Mouse (Mus musculus): Measurements from ENCODE around the gene Rom1. TPM values are rescaled to one million over a fixed set of nuclear protein-coding genes. Genes with fewer than 3 reads are reported as not detected.

Gene Rom1
- total and polyA plus RNA-seq, 2 experiments from 2014 or later = 2.7 to 6.3 TPM

GRCm38 (mm10) chr19:8926766-8927165, 2.4 kb downstream of the Rom1 start:
- ATAC-seq (ENCODE audit: low FRiP score) = no peak
- H3K9me3 ChIP-seq (ENCODE audit: low read length) = no peaks in the 10 kb centered on the region
- no peak overlapping the region for H3K4me3 ChIP-seq (ENCODE audit: low read depth, low read length)
- DNase-seq (ENCODE audit: low spot score) = no peak
- TF ChIP-seq CTCF (IDR thresholded peaks at IDR 0.05) = no peak
- peaks cover 21% of the 10 kb centered on the region for H3K36me3 ChIP-seq (ENCODE audit: insufficient read depth, low read length)
- H3K4me2 ChIP-seq (ENCODE audit: low read depth, low read length, poor library complexity, severe bottlenecking) = no peak overlapping the region
- H3K9ac ChIP-seq (replicated peaks; ENCODE audit: low read length, poor library complexity, severe bottlenecking) = no peak overlapping the region
- H3K27ac ChIP-seq (ENCODE audit: low read depth, low read length) = no peak overlapping the region
- no peaks in the 10 kb centered on the region for H3K4me1 ChIP-seq (ENCODE audit: insufficient read depth, low read length)
- H3K27me3 ChIP-seq (ENCODE audit: insufficient read depth, low read length) = no peaks in the 10 kb centered on the region
- WGBS = 96% methylated on average over 2 of the region's 2 CpGs

DNA sequence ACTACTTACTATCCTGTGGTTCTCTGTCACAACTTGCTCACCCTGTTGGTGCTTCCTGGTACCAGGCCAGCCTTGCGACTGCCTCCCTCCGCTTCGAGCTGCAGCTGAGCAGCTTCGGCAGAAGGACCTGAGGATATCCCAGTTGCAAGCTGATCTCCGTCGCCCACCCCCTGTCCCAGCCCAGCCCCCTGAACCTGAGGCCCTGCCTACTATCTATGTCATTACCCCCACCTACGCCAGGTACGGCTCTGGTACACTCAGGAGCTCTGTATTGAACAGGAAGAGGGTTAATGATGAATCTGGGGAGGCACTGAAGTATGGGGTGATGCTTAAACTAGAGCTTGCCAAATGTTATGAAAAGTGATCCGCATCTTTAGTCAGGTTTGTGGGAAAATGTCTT, 7.4 kb downstream of the Rom1 start:
- DNase-seq (ENCODE audit: low spot score) = no peak
- peak overlapping the region; percentile 86; the same call in 1 of the 2 replicates for H3K4me2 ChIP-seq (ENCODE audit: low read depth, low read length, poor library complexity, severe bottlenecking)
- WGBS = 83% methylated on average over 9 of the region's 9 CpGs
- H3K9ac ChIP-seq (replicated peaks; ENCODE audit: low read length, poor library complexity, severe bottlenecking) = no peak overlapping the region
- no peak overlapping the region for H3K27ac ChIP-seq (ENCODE audit: low read depth, low read length)
- no peaks in the 10 kb centered on the region for H3K27me3 ChIP-seq (ENCODE audit: insufficient read depth, low read length)
- peaks cover 14% of the 10 kb centered on the region for H3K36me3 ChIP-seq (ENCODE audit: insufficient read depth, low read length)
- no peaks in the 10 kb centered on the region for H3K9me3 ChIP-seq (ENCODE audit: low read length)
- peaks cover 5% of the 10 kb centered on the region; the same call in 1 of the 2 replicates for H3K4me1 ChIP-seq (ENCODE audit: insufficient read depth, low read length)
- H3K4me3 ChIP-seq (ENCODE audit: low read depth, low read length) = no peak overlapping the region
- TF ChIP-seq CTCF (IDR thresholded peaks at IDR 0.05) = no peak
- ATAC-seq (ENCODE audit: low FRiP score) = no peak

DNA sequence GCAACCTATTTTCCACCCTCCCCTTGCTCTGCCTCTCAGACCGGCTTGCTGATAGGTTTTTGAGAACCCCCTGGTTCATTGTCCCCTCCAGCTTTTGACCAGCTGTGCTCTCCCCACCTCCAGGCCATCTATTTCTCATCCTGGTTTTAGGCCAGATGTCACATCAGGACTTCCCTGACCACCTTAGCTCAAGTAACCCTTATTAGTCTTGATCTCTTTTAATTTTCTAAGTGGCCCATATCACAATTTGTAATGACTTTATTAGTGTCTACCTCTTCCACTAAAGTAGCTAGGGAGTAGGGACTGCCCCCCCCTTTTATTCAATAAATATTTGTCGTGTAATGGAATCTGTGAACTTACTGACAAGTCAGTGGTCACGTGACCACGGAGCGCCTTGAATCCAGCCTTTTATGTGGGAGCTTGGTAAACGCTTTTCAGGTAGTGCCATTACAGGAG, 8.3 kb downstream of the Rom1 start:
- peaks cover 5% of the 10 kb centered on the region; the same call in 1 of the 2 replicates for H3K4me1 ChIP-seq (ENCODE audit: insufficient read depth, low read length)
- DNase-seq (ENCODE audit: low spot score) (peak; percentile 56), ATAC-seq (ENCODE audit: low FRiP score) (peak; percentile 53)
- H3K9me3 ChIP-seq (ENCODE audit: low read length) = no peaks in the 10 kb centered on the region
- peak overlapping the region; percentile 84 for H3K9ac ChIP-seq (replicated peaks; ENCODE audit: low read length, poor library complexity, severe bottlenecking)
- WGBS = under 1% methylated on average over 6 of the region's 6 CpGs
- peaks cover 12% of the 10 kb centered on the region for H3K36me3 ChIP-seq (ENCODE audit: insufficient read depth, low read length)
- no peak for TF ChIP-seq CTCF (IDR thresholded peaks at IDR 0.05)
- H3K27ac ChIP-seq (ENCODE audit: low read depth, low read length) = peak overlapping the region; percentile 78
- H3K4me2 ChIP-seq (ENCODE audit: low read depth, low read length, poor library complexity, severe bottlenecking) = peak overlapping the region; percentile 86
- H3K4me3 ChIP-seq (ENCODE audit: low read depth, low read length) = peak overlapping the region; percentile 85
- no peaks in the 10 kb centered on the region for H3K27me3 ChIP-seq (ENCODE audit: insufficient read depth, low read length)

GRCm38 (mm10) chr19:8920073-8920736, 9.0 kb downstream of the Rom1 start, which contains the start of gene B3gat3:
Gene B3gat3, plus strand, starts transcription at chr19:8920374.
- 3% methylated on average over 36 of the region's 50 CpGs for WGBS

DNA sequence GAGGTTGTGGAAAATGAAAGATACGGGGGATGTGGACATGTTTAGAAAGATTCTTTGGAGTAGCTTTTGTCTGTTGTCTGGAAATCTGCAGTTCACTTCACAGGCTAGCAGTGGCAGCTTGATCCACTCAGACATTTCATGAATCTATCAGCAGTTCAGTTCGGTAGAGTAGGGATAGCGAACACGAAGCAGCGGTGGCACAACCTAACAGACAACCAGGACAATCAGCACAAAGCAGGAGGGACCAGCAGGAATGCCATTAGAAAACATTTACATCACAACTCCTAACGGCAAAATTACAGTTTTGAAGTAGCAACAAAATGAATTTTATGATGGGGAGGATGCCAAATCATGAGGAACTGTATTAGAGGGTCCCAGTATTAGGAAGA, 9.5 kb downstream of the Rom1 start:
- H3K9ac ChIP-seq (replicated peaks; ENCODE audit: low read length, poor library complexity, severe bottlenecking) = no peak overlapping the region
- peak overlapping the region; percentile 86 for H3K4me2 ChIP-seq (ENCODE audit: low read depth, low read length, poor library complexity, severe bottlenecking)
- H3K27ac ChIP-seq (ENCODE audit: low read depth, low read length) = peak overlapping the region; percentile 78
- no peaks in the 10 kb centered on the region for H3K27me3 ChIP-seq (ENCODE audit: insufficient read depth, low read length)
- H3K4me3 ChIP-seq (ENCODE audit: low read depth, low read length) = peak overlapping the region; percentile 85
- H3K36me3 ChIP-seq (ENCODE audit: insufficient read depth, low read length) = peaks cover 17% of the 10 kb centered on the region
- H3K9me3 ChIP-seq (ENCODE audit: low read length) = no peaks in the 10 kb centered on the region
- no peak for DNase-seq (ENCODE audit: low spot score)
- no peak for TF ChIP-seq CTCF (IDR thresholded peaks at IDR 0.05)
- WGBS = 62% methylated on average over 6 of the region's 6 CpGs
- ATAC-seq (ENCODE audit: low FRiP score) = no peak
- peaks cover 5% of the 10 kb centered on the region; the same call in 1 of the 2 replicates for H3K4me1 ChIP-seq (ENCODE audit: insufficient read depth, low read length)

More at GRCm38 (mm10) chr19:8920073-8920736, 9.0 kb downstream of the Rom1 start, which contains the start of gene B3gat3:
- Histone ChIP-seq H3K27me3 (ENCODE audit: insufficient read depth, low read length) (no peaks in the 10 kb centered on the region), H3K4me3 (ENCODE audit: low read depth, low read length) (peak within 1 kb of the TSS; percentile 85), H3K27ac (ENCODE audit: low read depth, low read length) (peak within 1 kb of the TSS; percentile 78), H3K9me3 (ENCODE audit: low read length) (no peaks in the 10 kb centered on the region), H3K4me2 (ENCODE audit: low read depth, low read length, poor library complexity, severe bottlenecking) (peak within 1 kb of the TSS; percentile 86), H3K4me1 (ENCODE audit: insufficient read depth, low read length) (peaks cover 5% of the 10 kb centered on the region; the same call in 1 of the 2 replicates), H3K36me3 (ENCODE audit: insufficient read depth, low read length) (peaks cover 13% of the 10 kb centered on the region), H3K9ac (replicated peaks; ENCODE audit: low read length, poor library complexity, severe bottlenecking) (peak within 1 kb of the TSS; percentile 84)
- DNase-seq (ENCODE audit: low spot score) (peak; percentile 96), ATAC-seq (ENCODE audit: low FRiP score) (peak; percentile 96)
- TF ChIP-seq CTCF (IDR thresholded peaks at IDR 0.05) = no peak

DNA sequence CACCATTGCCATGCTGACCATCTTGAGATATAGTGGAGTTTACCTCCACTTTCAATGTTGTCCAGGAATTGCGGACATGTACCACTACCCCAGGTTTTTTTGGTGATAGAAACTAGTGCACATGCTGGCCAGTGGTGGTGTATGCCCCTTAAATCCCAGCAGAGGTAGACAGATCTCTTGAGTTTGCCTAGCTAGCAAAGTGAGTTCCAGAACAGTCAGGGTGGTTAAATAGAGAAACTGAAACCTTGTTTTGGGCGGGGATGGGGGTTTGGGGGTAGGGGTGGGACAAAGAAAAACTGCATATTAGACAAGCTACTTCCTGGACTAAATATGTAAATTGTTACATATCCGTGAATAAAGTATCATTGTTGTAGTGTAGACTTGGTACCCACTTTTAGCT, 10.2 kb downstream of the Rom1 start:
- no peak overlapping the region for H3K27ac ChIP-seq (ENCODE audit: low read depth, low read length)
- ATAC-seq (ENCODE audit: low FRiP score) = no peak
- no peak overlapping the region for H3K4me3 ChIP-seq (ENCODE audit: low read depth, low read length)
- no peak for DNase-seq (ENCODE audit: low spot score)
- peaks cover 23% of the 10 kb centered on the region for H3K36me3 ChIP-seq (ENCODE audit: insufficient read depth, low read length)
- no peaks in the 10 kb centered on the region for H3K9me3 ChIP-seq (ENCODE audit: low read length)
- H3K9ac ChIP-seq (replicated peaks; ENCODE audit: low read length, poor library complexity, severe bottlenecking) = no peak overlapping the region
- no peaks in the 10 kb centered on the region for H3K27me3 ChIP-seq (ENCODE audit: insufficient read depth, low read length)
- TF ChIP-seq CTCF (IDR thresholded peaks at IDR 0.05) = no peak
- peaks cover 5% of the 10 kb centered on the region; the same call in 1 of the 2 replicates for H3K4me1 ChIP-seq (ENCODE audit: insufficient read depth, low read length)
- WGBS = 93% methylated on average over 3 of the region's 3 CpGs
- H3K4me2 ChIP-seq (ENCODE audit: low read depth, low read length, poor library complexity, severe bottlenecking) = no peak overlapping the region
